Mouse (Mus musculus) ES-E14 (cell line): ENCODE data around the gene Fam198a.

Experiments used
- CHD2 ChIP-seq: IDR thresholded peaks from 2 replicates; pipeline ENCODE4 v1.6.1; 2014; ENCODE audit warnings: mild to moderate bottlenecking, low read depth, low read length, inconsistent platforms
- HCFC1 ChIP-seq: IDR thresholded peaks from 2 replicates; pipeline ENCODE4 v1.6.1; 2012; ENCODE audit warnings: low read length, inconsistent platforms, borderline replicate concordance; ENCODE audit not compliant: insufficient read depth
- MAFK ChIP-seq: IDR thresholded peaks from 2 replicates; pipeline ENCODE4 v1.6.1; 2014; ENCODE audit warnings: mild to moderate bottlenecking, low read depth, low read length, inconsistent platforms; ENCODE audit not compliant: insufficient read depth

DNA sequence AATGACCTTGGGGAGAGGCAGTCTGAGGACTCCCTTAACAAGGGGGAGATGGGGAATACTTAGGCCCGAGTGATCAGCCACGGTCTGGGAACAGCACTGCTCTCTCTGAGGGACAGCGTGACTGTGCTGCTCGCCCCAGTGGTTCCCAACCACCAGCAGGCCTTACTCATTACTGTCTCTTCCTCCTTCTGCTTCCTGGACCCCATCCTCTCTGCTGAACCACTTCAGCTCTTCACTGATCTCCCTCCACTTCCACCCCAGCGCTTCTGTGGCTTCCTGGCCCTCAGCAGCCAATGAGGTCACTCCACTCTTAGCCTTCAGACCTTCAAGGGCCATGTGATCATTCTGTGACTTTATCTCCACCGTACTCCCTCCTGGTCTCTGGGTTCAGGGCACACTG is 41.2 kb upstream of the Fam198a start:
- TF ChIP-seq MAFK (no peak), CHD2 (no peak), HCFC1 (no peak)
